Mouse (Mus musculus) embryonic facial prominence, embryonic 12.5 days (tissue): ENCODE results near the gene Slco1c1. TPM values are rescaled to one million over a fixed set of nuclear protein-coding genes. Genes with fewer than 3 reads are reported as not detected.

ENCODE experiments used
- ATAC-seq: fragments of 200-750 bp; cut with Nextera tagmentation; 2 replicates; pipeline ENCODE4 v1.8.0; 2017; ENCODE audit not compliant: insufficient number of reproducible peaks, insufficient read depth, low FRiP score, low TSS enrichment
- H3K27ac ChIP-seq: fragments of 300-500 bp; sonication (generic); 2 replicates; pipeline ENCODE4 v1.5.1; 2016; ENCODE audit warnings: mild to moderate bottlenecking
- H3K27me3 ChIP-seq: fragments of 300-500 bp; sonication (generic); 2 replicates; pipeline ENCODE4 v1.6.1; 2016; ENCODE audit warnings: mild to moderate bottlenecking, moderate library complexity
- H3K36me3 ChIP-seq: fragments of 300-500 bp; sonication (generic); 2 replicates; pipeline ENCODE4 v1.6.1; 2016; ENCODE audit warnings: mild to moderate bottlenecking
- H3K4me1 ChIP-seq: fragments of 300-500 bp; sonication (generic); 2 replicates; pipeline ENCODE4 v1.6.1; 2016
- H3K4me2 ChIP-seq: fragments of 300-500 bp; sonication (generic); replicated peaks from 2 replicates; pipeline ENCODE4 v1.6.1; 2016; ENCODE audit warnings: mild to moderate bottlenecking, moderate library complexity
- H3K4me3 ChIP-seq: fragments of 300-500 bp; sonication (generic); 2 replicates; pipeline ENCODE4 v1.5.1; 2016; ENCODE audit warnings: mild to moderate bottlenecking
- H3K9ac ChIP-seq: fragments of 300-500 bp; sonication (generic); 2 replicates; pipeline ENCODE4 v1.6.1; 2016; ENCODE audit warnings: mild to moderate bottlenecking, moderate library complexity
- H3K9me3 ChIP-seq: fragments of 300-500 bp; sonication (generic); 2 replicates; pipeline ENCODE4 v1.6.1; 2016; ENCODE audit warnings: mild to moderate bottlenecking, moderate library complexity
- WGBS: fragments of 180-500 bp; shearing (Covaris S2); methylation state at CpG from one replicate; pipeline ENCODE4 v1.1.7; 2016; 5-methylcytosine and 5-hydroxymethylcytosine counted together
- polyA plus RNA-seq: library from polyadenylated mRNA; unstranded; fragments of >200 nt; fragmentation: Nextera tagmentation; extraction: Ambion mirVana; gene quantifications from 2 replicates; pipeline ENCODE4 v1.2.1, GENCODE M21; 2016

The Slco1c1 gene
- polyA plus RNA-seq, 1 experiment from 2014 or later = 0.28 TPM

DNA sequence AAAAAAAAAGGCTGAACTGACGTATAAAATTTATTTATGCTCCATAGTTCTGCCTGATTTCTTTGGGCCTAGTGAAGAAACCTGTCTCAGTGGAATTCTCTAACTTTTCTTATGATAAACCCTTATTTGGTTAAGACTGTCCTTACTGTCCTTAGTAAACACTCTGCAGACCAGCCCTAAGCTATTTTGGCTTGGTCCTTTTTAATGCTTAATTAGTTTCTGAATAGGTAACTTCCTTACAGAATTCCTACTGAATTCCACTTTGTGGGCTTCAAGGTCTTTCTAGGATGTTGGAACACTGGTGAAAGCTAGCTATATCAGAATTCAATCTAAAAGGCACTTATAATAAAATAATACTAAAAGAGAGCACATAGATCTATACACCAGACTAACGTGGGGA lies 71.9 kb downstream of the Slco1c1 start:
- 82% methylated on average over 2 of the region's 2 CpGs for WGBS
- H3K36me3 ChIP-seq = no peaks in the 10 kb centered on the region

DNA sequence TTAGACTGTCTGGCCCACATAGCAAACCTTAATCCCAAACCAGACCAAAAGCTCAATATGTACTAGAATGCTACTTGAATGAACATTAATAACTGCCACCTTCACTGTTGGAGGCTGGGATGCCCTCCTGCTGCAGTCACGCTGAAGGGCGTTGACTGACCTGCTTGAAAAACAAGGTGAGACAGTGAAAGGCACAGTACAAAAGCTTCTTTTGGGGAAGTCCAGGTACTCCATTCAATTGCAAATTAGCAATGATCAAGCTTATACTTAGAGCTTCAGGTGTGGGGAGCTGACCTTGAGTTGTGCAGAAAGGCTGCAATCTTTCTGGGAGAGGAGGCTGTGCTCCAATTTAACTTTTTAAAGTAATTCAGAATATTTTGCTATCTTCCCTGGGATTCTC lies 72.9 kb downstream of the Slco1c1 start:
- Histone ChIP-seq H3K9me3 (peaks cover 9% of the 10 kb centered on the region; the same call in 1 of the 2 replicates), H3K27me3 (no peaks in the 10 kb centered on the region), H3K4me2 (no peak overlapping the region), H3K4me3 (no peak overlapping the region), H3K36me3 (no peaks in the 10 kb centered on the region), H3K4me1 (no peaks in the 10 kb centered on the region), H3K27ac (no peak overlapping the region), H3K9ac (no peak overlapping the region)
- ATAC-seq = no peak
- WGBS = 88% methylated on average over 2 of the region's 2 CpGs

More for the DNA sequence above, 71.9 kb downstream of the Slco1c1 start:
- Histone ChIP-seq H3K4me1 (no peaks in the 10 kb centered on the region), H3K4me2 (no peak overlapping the region), H3K9ac (no peak overlapping the region), H3K9me3 (peaks cover 9% of the 10 kb centered on the region; the same call in 1 of the 2 replicates), H3K27me3 (no peaks in the 10 kb centered on the region), H3K4me3 (no peak overlapping the region), H3K27ac (no peak overlapping the region)
- no peak for ATAC-seq

DNA sequence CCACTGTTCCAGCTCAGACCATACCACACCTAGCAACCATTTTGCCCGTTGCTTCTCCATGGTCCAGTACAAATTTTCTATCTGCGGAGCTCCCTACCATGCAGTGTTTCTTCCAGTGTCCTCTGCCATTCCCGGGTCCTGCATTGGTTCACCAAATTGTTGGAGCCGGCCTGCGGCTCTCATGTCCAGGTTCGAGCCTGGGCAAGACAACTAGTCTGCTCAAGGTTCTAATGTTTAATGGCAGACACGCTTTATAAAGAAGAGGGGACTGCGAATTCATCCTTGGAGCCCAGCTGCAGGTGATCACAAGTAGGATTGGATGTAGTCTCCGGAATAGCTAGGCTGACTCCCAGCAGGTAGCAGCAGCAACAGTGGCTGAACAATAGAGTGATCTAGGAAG lies 76.8 kb downstream of the Slco1c1 start:
- H3K27ac ChIP-seq = no peak overlapping the region
- H3K9ac ChIP-seq = no peak overlapping the region
- 71% methylated on average over 9 of the region's 9 CpGs for WGBS
- ATAC-seq = no peak
- H3K9me3 ChIP-seq = peaks cover 9% of the 10 kb centered on the region; the same call in 1 of the 2 replicates
- no peak overlapping the region for H3K4me2 ChIP-seq
- H3K36me3 ChIP-seq = no peaks in the 10 kb centered on the region
- H3K4me3 ChIP-seq = no peak overlapping the region
- H3K4me1 ChIP-seq = no peaks in the 10 kb centered on the region
- H3K27me3 ChIP-seq = no peaks in the 10 kb centered on the region

DNA sequence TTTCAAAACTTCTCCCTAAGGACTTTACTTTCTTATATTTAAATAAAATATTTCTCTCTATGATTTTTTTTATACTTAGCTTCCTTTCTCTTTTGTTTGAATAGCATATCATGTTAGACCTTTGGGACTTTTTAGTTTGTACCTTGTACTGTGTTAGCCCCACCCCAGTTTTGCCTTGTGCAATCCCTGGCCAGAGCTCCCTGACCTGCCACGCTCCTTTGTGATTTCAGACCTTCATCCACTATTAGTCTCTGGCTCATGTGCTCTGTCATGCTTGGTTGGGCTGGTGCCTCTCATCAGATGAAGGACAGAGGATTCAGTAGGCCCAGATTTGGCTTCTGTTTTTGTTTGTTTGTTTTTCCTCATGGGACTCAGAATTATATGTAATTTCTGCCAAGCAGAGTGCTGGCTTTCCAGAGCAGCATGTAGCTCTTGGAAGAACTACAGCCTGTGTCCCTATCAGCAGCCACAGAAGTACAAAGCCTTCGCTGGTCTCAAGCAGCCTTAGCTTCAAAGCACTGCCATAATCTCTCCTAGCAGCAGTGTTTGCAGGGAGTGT lies 86.6 kb downstream of the Slco1c1 start:
- Histone ChIP-seq H3K4me3 (no peak overlapping the region), H3K27me3 (no peaks in the 10 kb centered on the region), H3K36me3 (no peaks in the 10 kb centered on the region), H3K9me3 (no peaks in the 10 kb centered on the region), H3K4me2 (no peak overlapping the region), H3K9ac (no peak overlapping the region), H3K4me1 (no peaks in the 10 kb centered on the region), H3K27ac (no peak overlapping the region)
- no peak for ATAC-seq
- WGBS = 74% methylated on average over 2 of the region's 2 CpGs

DNA sequence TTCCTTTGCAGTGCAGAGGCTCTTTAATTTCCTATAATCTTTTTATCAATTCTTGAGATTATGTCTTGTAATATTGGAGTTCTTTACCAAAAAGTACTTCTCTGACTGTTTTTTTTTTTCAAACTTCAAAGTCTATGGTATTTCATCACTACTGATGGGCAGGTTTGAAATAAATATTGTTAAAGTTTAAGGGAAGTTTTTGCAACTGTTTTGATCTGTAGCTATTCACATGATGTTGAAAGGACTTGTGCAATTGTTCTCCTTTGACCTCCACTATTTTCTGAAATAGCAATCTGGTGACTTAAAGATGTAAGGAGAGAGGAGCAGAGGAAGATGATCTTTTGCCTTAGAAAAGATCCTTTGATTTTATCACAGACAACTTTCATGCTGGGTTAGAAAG lies 89.8 kb downstream of the Slco1c1 start:
- no peaks in the 10 kb centered on the region for H3K4me1 ChIP-seq
- no peak overlapping the region for H3K9ac ChIP-seq
- H3K4me2 ChIP-seq = no peak overlapping the region
- H3K4me3 ChIP-seq = no peak overlapping the region
- ATAC-seq = no peak
- H3K36me3 ChIP-seq = no peaks in the 10 kb centered on the region
- no peaks in the 10 kb centered on the region for H3K9me3 ChIP-seq
- no peaks in the 10 kb centered on the region for H3K27me3 ChIP-seq
- H3K27ac ChIP-seq = no peak overlapping the region

DNA sequence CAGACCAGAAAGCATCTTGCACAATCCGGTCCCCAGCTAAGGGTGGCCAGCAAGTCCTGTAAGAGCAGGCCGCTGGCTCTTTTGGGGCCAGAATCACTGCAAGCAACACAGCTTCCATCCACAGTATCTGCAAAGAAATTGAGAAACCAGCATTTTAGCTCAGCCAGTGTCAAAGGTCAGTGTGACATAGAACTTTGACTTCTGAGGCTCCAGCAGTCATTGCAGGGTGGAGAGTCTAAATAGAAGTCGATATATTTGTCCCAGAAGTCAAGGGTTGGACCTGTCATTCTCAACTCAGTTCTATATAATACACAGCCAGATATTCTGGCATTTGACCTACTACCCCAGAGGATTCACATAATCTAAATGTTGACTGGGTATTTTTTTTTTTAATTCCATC lies 91.2 kb downstream of the Slco1c1 start:
- Histone ChIP-seq H3K9me3 (no peaks in the 10 kb centered on the region), H3K4me1 (no peaks in the 10 kb centered on the region), H3K4me2 (no peak overlapping the region), H3K9ac (no peak overlapping the region), H3K36me3 (no peaks in the 10 kb centered on the region), H3K27ac (no peak overlapping the region), H3K4me3 (no peak overlapping the region), H3K27me3 (no peaks in the 10 kb centered on the region)
- no peak for ATAC-seq
- WGBS = 89% methylated on average over 3 of the region's 3 CpGs

Other genes starting within 250 kb of the Slco1c1 start
- not detected in 2 replicates for gene Slco1b2, start 105.2 kb downstream of the Slco1c1 start, polyA plus RNA-seq
- 0.06 TPM in 1 of 2 replicates, not detected in the other for gene Gm5724, start 249.4 kb downstream of the Slco1c1 start, polyA plus RNA-seq